Comparison of ENCODE assay signal across 23 mouse cellular contexts in genomic region chr17:34037241-34037640, GRCm38 (mm10). TPM values are rescaled to one million over a fixed set of nuclear protein-coding genes. Genes with fewer than 3 reads are reported as not detected.
DNase-seq lines count a peak whose midpoint lies in the region; ATAC-seq lines count a peak whose summit lies in the region.
"Had no signal": no experiment of that assay in that cellular context is flagged by ENCODE, and none has a peak within 500 bp of the region (broad histone marks: within the 10 kb centered on the region; RNA-seq: fewer than 3 reads in every experiment).

No protein-coding gene starts in this region.

- H3K36me3 ChIP-seq in embryonic facial prominence, embryonic 13.5 days: peaks cover 46% of the 10 kb centered on the region

- peak overlapping the region; percentile 64; the same call in 1 of the 2 replicates for H3K27ac ChIP-seq in embryonic facial prominence, embryonic 13.5 days
- H3K27ac ChIP-seq: heart, embryonic 13.5 days; hindbrain, embryonic 10.5 days; hindbrain, embryonic 15.5 days; kidney, embryonic 15.5 days; liver, embryonic 13.5 days had no signal

- 89% methylated on average over 7 of the region's 7 CpGs for WGBS in embryonic facial prominence, embryonic 13.5 days

- no peak overlapping the region for H3K4me2 ChIP-seq in embryonic facial prominence, embryonic 13.5 days
- H3K4me2 ChIP-seq: forebrain, embryonic 15.5 days; heart, embryonic 13.5 days; hindbrain, embryonic 15.5 days; kidney, embryonic 15.5 days; liver, embryonic 13.5 days; lung, embryonic 14.5 days had no signal

- peaks cover 45% of the 10 kb centered on the region for H3K4me1 ChIP-seq in embryonic facial prominence, embryonic 13.5 days

- no peak overlapping the region for H3K9ac ChIP-seq in embryonic facial prominence, embryonic 13.5 days
- H3K9ac ChIP-seq: embryonic facial prominence, embryonic 15.5 days; heart, embryonic 13.5 days; hindbrain, embryonic 15.5 days; kidney, embryonic 15.5 days; lung, embryonic 14.5 days had no signal

- DNase-seq in adrenal gland, adult (ENCODE audit: inconsistent age in 2 of 2, low spot score in 1 of 2): peak; percentile 15 to 32
- DNase-seq in adrenal gland, adult 18-20 months (ENCODE audit: low spot score in 2 of 2): no peak
- peak; percentile 32 for DNase-seq in cerebellum, adult 9-11 months
- DNase-seq in cerebellum, adult 11-12 months: no peak
- peak; percentile 7 for DNase-seq in kidney, adult 9 months
- DNase-seq in kidney, postnatal 10 days: no peak
- DNase-seq: liver, embryonic 13.5 days; lung, postnatal 14 days; midbrain, embryonic 14.5 days; retina, postnatal 1 day; right cerebral cortex, postnatal 14 days had no signal

- H3K27me3 ChIP-seq in embryonic facial prominence, embryonic 13.5 days: peaks cover 49% of the 10 kb centered on the region
- H3K27me3 ChIP-seq: forebrain, embryonic 15.5 days had no signal

- no peak overlapping the region for H3K4me3 ChIP-seq in embryonic facial prominence, embryonic 13.5 days
- H3K4me3 ChIP-seq: embryonic facial prominence, embryonic 15.5 days; forebrain, embryonic 15.5 days; heart, embryonic 13.5 days; hindbrain, embryonic 10.5 days; hindbrain, embryonic 15.5 days; kidney, embryonic 15.5 days; liver, embryonic 13.5 days had no signal

- ATAC-seq in embryonic facial prominence, embryonic 13.5 days (ENCODE audit: insufficient number of reproducible peaks, insufficient read depth, low FRiP score, low TSS enrichment, low read depth): no peak
- ATAC-seq in erythroid progenitor cell, adult 5-6 weeks (replicated peaks; ENCODE audit: low FRiP score, poor library complexity, severe bottlenecking): no peak
- ATAC-seq: forebrain, embryonic 15.5 days; inflammation-experienced regulatory T-cells, adult 6 months had no signal

- H3K9me3 ChIP-seq in embryonic facial prominence, embryonic 13.5 days: no peaks in the 10 kb centered on the region
- H3K9me3 ChIP-seq: embryonic facial prominence, embryonic 15.5 days; forebrain, embryonic 15.5 days; G1E; heart, embryonic 13.5 days; hindbrain, embryonic 10.5 days; hindbrain, embryonic 15.5 days; kidney, embryonic 15.5 days; limb, embryonic 12.5 days; liver, embryonic 13.5 days had no signal

RNA-seq across cellular contexts. Expression of gene Col11a2, which starts 2.0 kb away (rescaled TPM):
- 1 to 10 TPM; 1.4 to 1.9 TPM for total RNA-seq in adrenal gland, adult 18-20 months (2021)
- 23.7 and 26.5 TPM in 2 replicates for polyA plus RNA-seq in embryonic facial prominence, embryonic 13.5 days (2015; fragmentation: Nextera tagmentation; extraction: Ambion mirVana)
- total RNA-seq in erythroid progenitor cell, adult 5-6 weeks (2015; ENCODE audit: low replicate concordance): 0.36 and 0.42 TPM in 2 replicates
- total RNA-seq in erythroid progenitor cell, adult 5-6 weeks (2017; ENCODE audit: low replicate concordance): 2.1 and 2.9 TPM in 2 replicates

RNA-seq across cellular contexts. Expression of gene Rxrb, which starts 5.6 kb away (rescaled TPM):
- 10 to 100 TPM; 55.9 to 58.2 TPM for total RNA-seq in adrenal gland, adult 18-20 months (2021)
- polyA plus RNA-seq in embryonic facial prominence, embryonic 13.5 days (2015; fragmentation: Nextera tagmentation; extraction: Ambion mirVana): 53.4 and 56.4 TPM in 2 replicates
- total RNA-seq in erythroid progenitor cell, adult 5-6 weeks (2015; ENCODE audit: low replicate concordance): 5.4 and 8.4 TPM in 2 replicates
- total RNA-seq in erythroid progenitor cell, adult 5-6 weeks (2017; ENCODE audit: low replicate concordance): 11.5 and 14.5 TPM in 2 replicates

RNA-seq across cellular contexts. Expression of gene Slc39a7, which starts 5.8 kb away (rescaled TPM):
- 100 to 1,000 TPM; 131 to 156 TPM for total RNA-seq in adrenal gland, adult 18-20 months (2021)
- 201 and 212 TPM in 2 replicates for polyA plus RNA-seq in embryonic facial prominence, embryonic 13.5 days (2015; fragmentation: Nextera tagmentation; extraction: Ambion mirVana)
- total RNA-seq in erythroid progenitor cell, adult 5-6 weeks (2015; ENCODE audit: low replicate concordance): 2.5 and 8.6 TPM in 2 replicates
- total RNA-seq in erythroid progenitor cell, adult 5-6 weeks (2017; ENCODE audit: low replicate concordance): 18.9 and 20.7 TPM in 2 replicates

RNA-seq across cellular contexts. Expression of gene H2-Ke6, which starts 9.4 kb away (rescaled TPM):
- total RNA-seq in adrenal gland, adult 18-20 months (2021): 100 to 1,000 TPM; 246 to 274 TPM
- 57.4 and 58.8 TPM in 2 replicates for polyA plus RNA-seq in embryonic facial prominence, embryonic 13.5 days (2015; fragmentation: Nextera tagmentation; extraction: Ambion mirVana)
- total RNA-seq in erythroid progenitor cell, adult 5-6 weeks (2015; ENCODE audit: low replicate concordance): 40.4 and 50.3 TPM in 2 replicates
- 10.8 and 14.9 TPM in 2 replicates for total RNA-seq in erythroid progenitor cell, adult 5-6 weeks (2017; ENCODE audit: low replicate concordance)

RNA-seq across cellular contexts. Expression of gene Ring1, which starts 12.8 kb away (rescaled TPM):
- 10 to 100 TPM; 43.9 to 45.5 TPM for total RNA-seq in adrenal gland, adult 18-20 months (2021)
- 17.1 and 22.3 TPM in 2 replicates for polyA plus RNA-seq in embryonic facial prominence, embryonic 13.5 days (2015; fragmentation: Nextera tagmentation; extraction: Ambion mirVana)
- 1.3 and 2.5 TPM in 2 replicates for total RNA-seq in erythroid progenitor cell, adult 5-6 weeks (2015; ENCODE audit: low replicate concordance)
- 1.9 and 2.0 TPM in 2 replicates for total RNA-seq in erythroid progenitor cell, adult 5-6 weeks (2017; ENCODE audit: low replicate concordance)

Comparison
In these comparisons a context has a peak if more than half of its experiments do, and no peak if none do; other contexts are left out.
1. DNase-seq: peak in adrenal gland, adult (2 of 2), cerebellum, adult 9-11 months (single experiment) and kidney, adult 9 months (single experiment); none in adrenal gland, adult 18-20 months (0 of 2), cerebellum, adult 11-12 months (single experiment) and kidney, postnatal 10 days (single experiment).
2. RNA of gene Slc39a7, which starts 5.8 kb away (total RNA-seq): 131 to 156 TPM in adrenal gland, adult 18-20 months; 2.5 to 20.7 TPM in erythroid progenitor cell, adult 5-6 weeks; every median in the first group is over 4 times any median in the second.